Mouse (Mus musculus) heart, embryonic 15.5 days (tissue): ENCODE results near the gene Scly. TPM values are rescaled to one million over a fixed set of nuclear protein-coding genes. Genes with fewer than 3 reads are reported as not detected.

Source experiments
- ATAC-seq: fragments of 200-750 bp; cut with Nextera tagmentation; replicated peaks from 2 replicates; pipeline ENCODE4 v1.8.0; 2017; ENCODE audit warnings: low read depth, moderate TSS enrichment; ENCODE audit not compliant: insufficient number of reproducible peaks, insufficient read depth, low FRiP score
- H3K27ac ChIP-seq: fragments of 300-500 bp; sonication (generic); 2 replicates; pipeline ENCODE4 v1.5.1; 2015; ENCODE audit warnings: mild to moderate bottlenecking, inconsistent platforms
- H3K27me3 ChIP-seq: fragments of 300-500 bp; sonication (generic); 2 replicates; pipeline ENCODE4 v1.6.1; 2015; ENCODE audit warnings: inconsistent platforms
- H3K36me3 ChIP-seq: fragments of 300-500 bp; sonication (generic); 2 replicates; pipeline ENCODE4 v1.6.1; 2015; ENCODE audit warnings: mild to moderate bottlenecking, inconsistent platforms
- H3K4me1 ChIP-seq: fragments of 300-500 bp; sonication (generic); replicated peaks from 2 replicates; pipeline ENCODE4 v1.6.1; 2015; ENCODE audit warnings: inconsistent platforms
- H3K4me2 ChIP-seq: fragments of 300-500 bp; sonication (generic); 2 replicates; pipeline ENCODE4 v1.6.1; 2015; ENCODE audit warnings: inconsistent platforms, mild to moderate bottlenecking, moderate library complexity
- H3K4me3 ChIP-seq: fragments of 300-500 bp; sonication (generic); 2 replicates; pipeline ENCODE4 v1.5.1; 2015; ENCODE audit warnings: mild to moderate bottlenecking, inconsistent platforms
- H3K9ac ChIP-seq: fragments of 300-500 bp; sonication (generic); 2 replicates; pipeline ENCODE4 v1.6.1; 2015; ENCODE audit warnings: mild to moderate bottlenecking, inconsistent platforms
- H3K9me3 ChIP-seq: fragments of 300-500 bp; sonication (generic); replicated peaks from 2 replicates; pipeline ENCODE4 v1.6.1; 2016; ENCODE audit warnings: inconsistent platforms
- WGBS: fragments of 180-500 bp; shearing (Covaris S2); methylation state at CpG from one replicate; pipeline ENCODE4 v1.1.7; 2015; ENCODE audit warnings: mixed read lengths; 5-methylcytosine and 5-hydroxymethylcytosine counted together
- polyA plus RNA-seq: library from polyadenylated mRNA; unstranded; fragments of >200 nt; fragmentation: Nextera tagmentation; extraction: Ambion mirVana; gene quantifications from 2 replicates; pipeline ENCODE4 v1.2.1, GENCODE M21; 2015

Scly gene
- polyA plus RNA-seq, 1 experiment from 2014 or later: 11.5 TPM

- Histone ChIP-seq H3K27ac (no peak overlapping the region), H3K27me3 (no peaks in the 10 kb centered on the region), H3K4me3 (no peak overlapping the region), H3K9me3 (no peaks in the 10 kb centered on the region), H3K36me3 (peaks cover 55% of the 10 kb centered on the region), H3K4me1 (no peaks in the 10 kb centered on the region), H3K4me2 (no peak overlapping the region), H3K9ac (no peak overlapping the region)
- ATAC-seq: no peak
- 91% methylated on average over 4 of the region's 4 CpGs for WGBS
Observed at GRCm38 (mm10) chr1:91276581-91276980, 21.6 kb upstream of the Scly start.

GRCm38 (mm10) chr1:91277480-91277879 is 20.7 kb upstream of the Scly start:
- Histone ChIP-seq H3K36me3 (peaks cover 59% of the 10 kb centered on the region), H3K4me1 (no peaks in the 10 kb centered on the region), H3K27me3 (no peaks in the 10 kb centered on the region), H3K9me3 (no peaks in the 10 kb centered on the region), H3K4me2 (no peak overlapping the region), H3K9ac (no peak overlapping the region), H3K27ac (no peak overlapping the region), H3K4me3 (no peak overlapping the region)
- WGBS: 82% methylated on average over 2 of the region's 2 CpGs
- ATAC-seq: no peak

GRCm38 (mm10) chr1:91278410-91279119 is 19.6 kb upstream of the Scly start:
- Histone ChIP-seq H3K4me3 (no peak overlapping the region), H3K9ac (no peak overlapping the region), H3K27me3 (no peaks in the 10 kb centered on the region), H3K36me3 (peaks cover 59% of the 10 kb centered on the region), H3K27ac (no peak overlapping the region), H3K9me3 (no peaks in the 10 kb centered on the region), H3K4me2 (no peak overlapping the region), H3K4me1 (no peaks in the 10 kb centered on the region)
- WGBS: 88% methylated on average over 3 of the region's 3 CpGs
- no peak for ATAC-seq

GRCm38 (mm10) chr1:91279126-91279525 is 19.0 kb upstream of the Scly start:
- no peaks in the 10 kb centered on the region for H3K27me3 ChIP-seq
- H3K4me2 ChIP-seq: no peak overlapping the region
- H3K4me1 ChIP-seq: no peaks in the 10 kb centered on the region
- H3K9me3 ChIP-seq: no peaks in the 10 kb centered on the region
- no peak overlapping the region for H3K27ac ChIP-seq
- H3K9ac ChIP-seq: no peak overlapping the region
- no peak overlapping the region for H3K4me3 ChIP-seq
- H3K36me3 ChIP-seq: peaks cover 59% of the 10 kb centered on the region
- WGBS: 74% methylated on average over 1 of the region's 1 CpGs
- ATAC-seq: no peak

GRCm38 (mm10) chr1:91282582-91282981 is 15.6 kb upstream of the Scly start:
- Histone ChIP-seq H3K36me3 (peaks cover 60% of the 10 kb centered on the region), H3K4me1 (no peaks in the 10 kb centered on the region)
- ATAC-seq: no peak

GRCm38 (mm10) chr1:91289375-91289774 is 8.8 kb upstream of the Scly start:
- H3K36me3 ChIP-seq: peaks cover 24% of the 10 kb centered on the region
- no peaks in the 10 kb centered on the region for H3K27me3 ChIP-seq
- H3K27ac ChIP-seq: no peak overlapping the region
- ATAC-seq: no peak
- H3K4me2 ChIP-seq: no peak overlapping the region
- H3K4me1 ChIP-seq: no peaks in the 10 kb centered on the region
- WGBS: 94% methylated on average over 1 of the region's 1 CpGs
- H3K9me3 ChIP-seq: no peaks in the 10 kb centered on the region
- H3K9ac ChIP-seq: no peak overlapping the region
- H3K4me3 ChIP-seq: no peak overlapping the region

More at GRCm38 (mm10) chr1:91282582-91282981, 15.6 kb upstream of the Scly start:
- Histone ChIP-seq H3K4me3 (no peak overlapping the region), H3K9me3 (no peaks in the 10 kb centered on the region), H3K27me3 (no peaks in the 10 kb centered on the region), H3K4me2 (no peak overlapping the region), H3K9ac (no peak overlapping the region), H3K27ac (no peak overlapping the region)
- 82% methylated on average over 1 of the region's 1 CpGs for WGBS

GRCm38 (mm10) chr1:91292101-91292825 is 5.9 kb upstream of the Scly start:
- peaks cover 5% of the 10 kb centered on the region; the same call in 1 of the 2 replicates for H3K36me3 ChIP-seq
- H3K9ac ChIP-seq: no peak overlapping the region
- no peaks in the 10 kb centered on the region for H3K27me3 ChIP-seq
- 93% methylated on average over 11 of the region's 11 CpGs for WGBS
- ATAC-seq: no peak
- no peaks in the 10 kb centered on the region for H3K4me1 ChIP-seq
- H3K4me2 ChIP-seq: no peak overlapping the region
- H3K4me3 ChIP-seq: no peak overlapping the region
- H3K27ac ChIP-seq: no peak overlapping the region
- no peaks in the 10 kb centered on the region for H3K9me3 ChIP-seq

- no peak overlapping the region for H3K4me3 ChIP-seq
- no peaks in the 10 kb centered on the region for H3K27me3 ChIP-seq
- H3K36me3 ChIP-seq: peaks cover 4% of the 10 kb centered on the region; the same call in 1 of the 2 replicates
- H3K4me2 ChIP-seq: no peak overlapping the region
- H3K4me1 ChIP-seq: peaks cover 11% of the 10 kb centered on the region
- no peaks in the 10 kb centered on the region for H3K9me3 ChIP-seq
- no peak overlapping the region for H3K9ac ChIP-seq
- WGBS: 79% methylated on average over 6 of the region's 6 CpGs
- no peak overlapping the region for H3K27ac ChIP-seq
- ATAC-seq: no peak
Observed at GRCm38 (mm10) chr1:91295544-91295943, 2.6 kb upstream of the Scly start.

- Histone ChIP-seq H3K27me3 (no peaks in the 10 kb centered on the region), H3K36me3 (no peaks in the 10 kb centered on the region), H3K9ac (peak overlapping the region; percentile 72), H3K9me3 (no peaks in the 10 kb centered on the region), H3K27ac (no peak overlapping the region), H3K4me1 (peaks cover 11% of the 10 kb centered on the region), H3K4me3 (peak overlapping the region; percentile 66), H3K4me2 (peak overlapping the region; percentile 74)
- 71% methylated on average over 13 of the region's 13 CpGs for WGBS
- no peak for ATAC-seq
Observed at GRCm38 (mm10) chr1:91299026-91299706, 1.0 kb downstream of the Scly start.

- Histone ChIP-seq H3K27ac (no peak overlapping the region), H3K27me3 (no peaks in the 10 kb centered on the region), H3K9ac (no peak overlapping the region), H3K4me2 (no peak overlapping the region), H3K4me3 (no peak overlapping the region), H3K9me3 (no peaks in the 10 kb centered on the region), H3K36me3 (no peaks in the 10 kb centered on the region), H3K4me1 (peaks cover 11% of the 10 kb centered on the region)
- ATAC-seq: no peak
- WGBS: 73% methylated on average over 5 of the region's 5 CpGs
Observed at GRCm38 (mm10) chr1:91299707-91300426, 1.7 kb downstream of the Scly start.
